Mouse (Mus musculus) liver, adult 2 months (tissue): Measurements from ENCODE around the gene Arl16. TPM values are rescaled to one million over a fixed set of nuclear protein-coding genes. Genes with fewer than 3 reads are reported as not detected.
A peak's percentile ranks its signal among the peaks of the same experiment; 100 is the strongest.

Experiments
- DNase-seq: peaks from one replicate; pipeline ENCODE4 v3.0.0-alpha.2; 2011; ENCODE audit warnings: low read depth, low spot score; ENCODE audit errors: extremely low read depth
- H3K27ac ChIP-seq: fragments of 200-500 bp; replicated peaks from 2 replicates; pipeline ENCODE4 v1.5.1; 2012; ENCODE audit warnings: low read depth, mild to moderate bottlenecking, control low read depth, inconsistent platforms, low read length; ENCODE audit not compliant: insufficient read depth
- H3K27me3 ChIP-seq: fragments of 200-500 bp; 2 replicates; pipeline ENCODE4 v1.6.1; 2012; ENCODE audit warnings: mild to moderate bottlenecking, moderate library complexity, low read length, inconsistent platforms; ENCODE audit not compliant: control insufficient read depth, insufficient read depth
- H3K36me3 ChIP-seq: fragments of 200-500 bp; 2 replicates; pipeline ENCODE4 v1.6.1; 2012; ENCODE audit warnings: low read length, inconsistent platforms; ENCODE audit not compliant: control insufficient read depth, insufficient read depth
- H3K4me1 ChIP-seq: fragments of 200-500 bp; 2 replicates; pipeline ENCODE4 v1.6.1; 2011; ENCODE audit warnings: low read length; ENCODE audit not compliant: control insufficient read depth, insufficient read depth
- H3K4me3 ChIP-seq: fragments of 200-500 bp; 2 replicates; pipeline ENCODE4 v1.5.1; 2011; ENCODE audit warnings: low read depth, mild to moderate bottlenecking, control low read depth, low read length, moderate library complexity; ENCODE audit not compliant: insufficient read depth
- H3K79me2 ChIP-seq: fragments of 200-500 bp; 2 replicates; pipeline ENCODE4 v1.6.1; 2012; ENCODE audit warnings: inconsistent platforms, mild to moderate bottlenecking, low read length, moderate library complexity; ENCODE audit not compliant: control insufficient read depth, insufficient read depth
- H3K9ac ChIP-seq: fragments of 200-500 bp; 2 replicates; pipeline ENCODE4 v1.6.1; 2012; ENCODE audit warnings: low read depth, mild to moderate bottlenecking, control low read depth, inconsistent platforms, low read length
- CTCF ChIP-seq: fragments of 200-500 bp; IDR thresholded peaks from 2 replicates; pipeline ENCODE4 v1.5.1; 2011; ENCODE audit warnings: low read depth, low read length, control low read depth
- POLR2A ChIP-seq: fragments of 200-500 bp; IDR thresholded peaks from 2 replicates; pipeline ENCODE4 v1.6.1; 2011; ENCODE audit warnings: low read length, control low read depth; ENCODE audit not compliant: insufficient read depth; ENCODE audit errors: extremely low read depth
- WGBS: fragments of 180-500 bp; shearing (Covaris S2); methylation state at CpG from one replicate; pipeline ENCODE4 v1.1.7; 2018; 5-methylcytosine and 5-hydroxymethylcytosine counted together
- polyA plus RNA-seq: library from polyadenylated mRNA; depleted of rRNA; stranded (reverse); fragments of >200 nt; gene quantifications from 2 replicates; pipeline ENCODE4 v1.2.3, GENCODE M21; 2012
- total RNA-seq: library from RNA; depleted of rRNA; stranded (reverse); fragments of >200 nt; gene quantifications from 2 replicates; pipeline ENCODE4 v1.2.3, GENCODE M21; 2014

The Arl16 gene
- total and polyA plus RNA-seq, 2 experiments: 9.6 to 12.2 TPM

GRCm38 (mm10) chr11:120490291-120491046 is 23.1 kb upstream of the Arl16 start:
- no peaks in the 10 kb centered on the region for H3K27me3 ChIP-seq
- H3K4me1 ChIP-seq: peaks cover 33% of the 10 kb centered on the region
- H3K4me3 ChIP-seq: no peak overlapping the region
- peak overlapping the region; percentile 58 for H3K9ac ChIP-seq
- peak overlapping the region; percentile 93 for H3K27ac ChIP-seq
- 22% methylated on average over 4 of the region's 4 CpGs for WGBS
- DNase-seq: peak; percentile 87
- H3K36me3 ChIP-seq: peaks cover 24% of the 10 kb centered on the region; the same call in 1 of the 2 replicates
- TF ChIP-seq CTCF: no peak
- no peak for TF ChIP-seq POLR2A
- peaks cover 4% of the 10 kb centered on the region; the same call in 1 of the 2 replicates for H3K79me2 ChIP-seq

- DNase-seq: peak; percentile 100
- Histone ChIP-seq H3K27me3 (no peaks in the 10 kb centered on the region), H3K79me2 (peaks cover 9% of the 10 kb centered on the region; the same call in 1 of the 2 replicates), H3K9ac (no peak overlapping the region; the same call in 1 of the 2 replicates), H3K27ac (peak overlapping the region; percentile 93), H3K4me3 (no peak overlapping the region), H3K4me1 (peaks cover 32% of the 10 kb centered on the region), H3K36me3 (peaks cover 15% of the 10 kb centered on the region; the same call in 1 of the 2 replicates)
- 37% methylated on average over 4 of the region's 4 CpGs for WGBS
- TF ChIP-seq CTCF (peak; percentile 85), POLR2A (no peak; the same call in 1 of the 2 replicates)
Measured at GRCm38 (mm10) chr11:120489054-120489761, 21.8 kb upstream of the Arl16 start.

- Histone ChIP-seq H3K4me3 (no peak overlapping the region), H3K36me3 (peaks cover 15% of the 10 kb centered on the region; the same call in 1 of the 2 replicates), H3K9ac (no peak overlapping the region), H3K79me2 (peaks cover 9% of the 10 kb centered on the region; the same call in 1 of the 2 replicates), H3K4me1 (peaks cover 31% of the 10 kb centered on the region), H3K27ac (no peak overlapping the region), H3K27me3 (no peaks in the 10 kb centered on the region)
- TF ChIP-seq POLR2A (no peak), CTCF (no peak)
- no peak for DNase-seq
- 70% methylated on average over 4 of the region's 4 CpGs for WGBS
Measured at GRCm38 (mm10) chr11:120488516-120488915, 21.1 kb upstream of the Arl16 start.

GRCm38 (mm10) chr11:120485251-120485650 is 17.8 kb upstream of the Arl16 start:
- peak overlapping the region; percentile 91 for H3K4me3 ChIP-seq
- peak overlapping the region; percentile 97 for H3K9ac ChIP-seq
- peak; percentile 87 for DNase-seq
- H3K27me3 ChIP-seq: no peaks in the 10 kb centered on the region
- peaks cover 9% of the 10 kb centered on the region; the same call in 1 of the 2 replicates for H3K79me2 ChIP-seq
- TF ChIP-seq POLR2A: no peak
- no peak for TF ChIP-seq CTCF
- H3K27ac ChIP-seq: peak overlapping the region; percentile 95
- H3K4me1 ChIP-seq: peaks cover 17% of the 10 kb centered on the region
- peaks cover 24% of the 10 kb centered on the region for H3K36me3 ChIP-seq
- 2% methylated on average over 10 of the region's 10 CpGs for WGBS

GRCm38 (mm10) chr11:120484265-120484981 is 17.0 kb upstream of the Arl16 start, which contains the start of gene Mrpl12:
TSS of gene Mrpl12 (plus strand) at chr11:120484613.
- peaks cover 9% of the 10 kb centered on the region; the same call in 1 of the 2 replicates for H3K79me2 ChIP-seq
- no peaks in the 10 kb centered on the region for H3K27me3 ChIP-seq
- peak; percentile 84 for TF ChIP-seq POLR2A
- no peak for TF ChIP-seq CTCF
- H3K27ac ChIP-seq: peak within 1 kb of the TSS; percentile 95
- peaks cover 11% of the 10 kb centered on the region; the same call in 1 of the 2 replicates for H3K4me1 ChIP-seq
- peaks cover 25% of the 10 kb centered on the region for H3K36me3 ChIP-seq
- H3K4me3 ChIP-seq: peak within 1 kb of the TSS; percentile 91
- DNase-seq: peak; percentile 86
- 1% methylated on average over 59 of the region's 60 CpGs for WGBS
- H3K9ac ChIP-seq: peak within 1 kb of the TSS; percentile 97
